Comparison of ENCODE assay signal across 7 mouse cellular contexts in genomic region chr3:146449745-146450250, GRCm38 (mm10). TPM values are rescaled to one million over a fixed set of nuclear protein-coding genes. Genes with fewer than 3 reads are reported as not detected.
DNase-seq lines count a peak whose midpoint lies in the region; ATAC-seq and TF ChIP-seq lines count a peak whose summit lies in the region.

Gene Ctbs, plus strand, starts transcription at chr3:146449795.

- 41% methylated on average over 9 of the region's 9 CpGs for WGBS in lung, postnatal 0 days
- WGBS in forebrain, embryonic 12.5 days, result 57% methylated on average over 9 of the region's 9 CpGs
- WGBS in liver, embryonic 11.5 days, result 52% methylated on average over 9 of the region's 9 CpGs
- 43% methylated on average over 9 of the region's 9 CpGs for WGBS in stomach, embryonic 14.5 days

- no peak for TF ChIP-seq EP300 in lung, postnatal 0 days (IDR thresholded peaks at IDR 0.05)

- no peaks in the 10 kb centered on the region for H3K27me3 ChIP-seq in lung, postnatal 0 days (replicated peaks; ENCODE audit: insufficient read depth, low read length)
- no peaks in the 10 kb centered on the region for H3K27me3 ChIP-seq in forebrain, embryonic 12.5 days
- H3K27me3 ChIP-seq in liver, embryonic 11.5 days (replicated peaks; ENCODE audit: control insufficient read depth, insufficient read depth, low read length), result no peaks in the 10 kb centered on the region
- no peaks in the 10 kb centered on the region for H3K27me3 ChIP-seq in stomach, embryonic 14.5 days (ENCODE audit: control insufficient read depth, insufficient read depth, low read length)

- no peak for TF ChIP-seq CTCF in lung, postnatal 0 days (IDR thresholded peaks at IDR 0.05)

- peak within 1 kb of the TSS; percentile 74 for H3K9ac ChIP-seq in lung, postnatal 0 days (replicated peaks; ENCODE audit: low read depth)
- H3K9ac ChIP-seq in forebrain, embryonic 12.5 days, result peak within 1 kb of the TSS; percentile 54
- H3K9ac ChIP-seq in liver, embryonic 11.5 days (ENCODE audit: low read depth, low read length), result peak within 1 kb of the TSS; percentile 67
- peak within 1 kb of the TSS; percentile 41 for H3K9ac ChIP-seq in stomach, embryonic 14.5 days (replicated peaks; ENCODE audit: low read depth, low read length)

- no peaks in the 10 kb centered on the region for H3K9me3 ChIP-seq in lung, postnatal 0 days (ENCODE audit: low read length)
- H3K9me3 ChIP-seq in forebrain, embryonic 12.5 days, result peaks cover 6% of the 10 kb centered on the region; the same call in 1 of the 2 replicates
- no peaks in the 10 kb centered on the region for H3K9me3 ChIP-seq in liver, embryonic 11.5 days (ENCODE audit: control insufficient read depth, low read length)
- H3K9me3 ChIP-seq in stomach, embryonic 14.5 days (ENCODE audit: control insufficient read depth, low read depth, low read length), result no peaks in the 10 kb centered on the region

- peak within 1 kb of the TSS; percentile 73 for H3K4me2 ChIP-seq in lung, postnatal 0 days (replicated peaks; ENCODE audit: low read depth, low read length)
- peak within 1 kb of the TSS; percentile 69 for H3K4me2 ChIP-seq in forebrain, embryonic 12.5 days
- peak within 1 kb of the TSS; percentile 62 for H3K4me2 ChIP-seq in liver, embryonic 11.5 days
- peak within 1 kb of the TSS; percentile 51 for H3K4me2 ChIP-seq in stomach, embryonic 14.5 days (replicated peaks; ENCODE audit: low read depth, low read length)

- no peak for ATAC-seq in lung, postnatal 0 days
- ATAC-seq in forebrain, embryonic 12.5 days (ENCODE audit: low FRiP score), result no peak
- ATAC-seq in liver, embryonic 11.5 days (replicated peaks; ENCODE audit: low FRiP score), result no peak
- no peak for ATAC-seq in stomach, embryonic 14.5 days (ENCODE audit: insufficient number of reproducible peaks, insufficient read depth, low FRiP score, low read depth)

- peaks cover 5% of the 10 kb centered on the region; the same call in 1 of the 2 replicates for H3K4me1 ChIP-seq in lung, postnatal 0 days (ENCODE audit: insufficient read depth, low read depth, low read length)
- H3K4me1 ChIP-seq in forebrain, embryonic 12.5 days, result peaks cover 5% of the 10 kb centered on the region; the same call in 1 of the 2 replicates
- peaks cover 4% of the 10 kb centered on the region for H3K4me1 ChIP-seq in liver, embryonic 11.5 days (replicated peaks; ENCODE audit: control insufficient read depth, insufficient read depth, low read length)
- H3K4me1 ChIP-seq in stomach, embryonic 14.5 days (ENCODE audit: control insufficient read depth, insufficient read depth, low read length), result no peaks in the 10 kb centered on the region

- H3K4me3 ChIP-seq in lung, postnatal 0 days (ENCODE audit: low read depth, low read length), result peak within 1 kb of the TSS; percentile 68
- H3K4me3 ChIP-seq in forebrain, embryonic 12.5 days (replicated peaks), result peak within 1 kb of the TSS; percentile 53
- H3K4me3 ChIP-seq in liver, embryonic 11.5 days (ENCODE audit: low read depth, low read length), result peak within 1 kb of the TSS; percentile 59
- H3K4me3 ChIP-seq in stomach, embryonic 14.5 days (ENCODE audit: low read depth, low read length), result peak within 1 kb of the TSS; percentile 49

- no peak for DNase-seq in lung, postnatal 0 days (ENCODE audit: low spot score)
- DNase-seq in lung, adult 18-20 months, result no peak
- no peak for DNase-seq in liver, embryonic 11.5 days (ENCODE audit: low spot score)
- no peak for DNase-seq in retina, postnatal 1 day
- DNase-seq in kidney, adult 18-20 months, result no peak

- H3K36me3 ChIP-seq in lung, postnatal 0 days (ENCODE audit: insufficient read depth, low read length), result no peaks in the 10 kb centered on the region
- 0 out of 2 replicates have a peak, but pooled peaks cover 9% of the 10 kb centered on the region for H3K36me3 ChIP-seq in forebrain, embryonic 12.5 days (replicated peaks)
- peaks cover 4% of the 10 kb centered on the region; the same call in 1 of the 2 replicates for H3K36me3 ChIP-seq in liver, embryonic 11.5 days (ENCODE audit: control insufficient read depth, insufficient read depth, low read length)
- H3K36me3 ChIP-seq in stomach, embryonic 14.5 days (ENCODE audit: control insufficient read depth, insufficient read depth, low read length), result no peaks in the 10 kb centered on the region

- peak within 1 kb of the TSS; percentile 93 for H3K27ac ChIP-seq in lung, postnatal 0 days (ENCODE audit: low read length)
- H3K27ac ChIP-seq in forebrain, embryonic 12.5 days, result peak within 1 kb of the TSS; percentile 58
- H3K27ac ChIP-seq in liver, embryonic 11.5 days (ENCODE audit: low read depth, low read length), result peak within 1 kb of the TSS; percentile 54; the same call in 1 of the 2 replicates
- peak within 1 kb of the TSS; percentile 73 for H3K27ac ChIP-seq in stomach, embryonic 14.5 days (ENCODE audit: low read length)

RNA-seq across cellular contexts. Expression of gene Ctbs, which starts in this region (rescaled TPM):
- 14.8 and 15.9 TPM in 2 replicates for polyA plus RNA-seq in lung, postnatal 0 days (2015; fragmentation: Nextera tagmentation; extraction: Ambion mirVana)
- polyA plus RNA-seq in forebrain, embryonic 12.5 days (2016; fragmentation: Nextera tagmentation; extraction: Ambion mirVana), result 4.6 and 5.5 TPM in 2 replicates
- 8.2 and 8.4 TPM in 2 replicates for polyA plus RNA-seq in liver, embryonic 11.5 days (2014; fragmentation: Nextera tagmentation; extraction: Ambion mirVana)
- 12.4 and 14.6 TPM in 2 replicates for polyA plus RNA-seq in stomach, embryonic 14.5 days (2014; fragmentation: Nextera tagmentation; extraction: Ambion mirVana)
